Mouse (Mus musculus) lung, embryonic 16.5 days (tissue): ENCODE data around the gene Dnajc16. TPM values are rescaled to one million over a fixed set of nuclear protein-coding genes. Genes with fewer than 3 reads are reported as not detected.
A peak's percentile ranks its signal among the peaks of the same experiment; 100 is the strongest.

Experiments used
- ATAC-seq: fragments of 200-750 bp; cut with Nextera tagmentation; 2 replicates; pipeline ENCODE4 v1.8.0; 2017; ENCODE audit warnings: low read depth, mild to moderate bottlenecking, moderate library complexity
- H3K27ac ChIP-seq: fragments of 300-500 bp; sonication (generic); 2 replicates; pipeline ENCODE4 v1.5.1; 2014; ENCODE audit warnings: mild to moderate bottlenecking, control low read depth, low read length
- H3K27me3 ChIP-seq: fragments of 300-500 bp; sonication (generic); 2 replicates; pipeline ENCODE4 v1.6.1; 2014; ENCODE audit warnings: low read depth, low read length, mixed read lengths; ENCODE audit not compliant: control insufficient read depth, insufficient read depth
- H3K36me3 ChIP-seq: fragments of 300-500 bp; sonication (generic); 2 replicates; pipeline ENCODE4 v1.6.1; 2014; ENCODE audit warnings: low read length; ENCODE audit not compliant: control insufficient read depth, insufficient read depth
- H3K4me1 ChIP-seq: fragments of 300-500 bp; sonication (generic); replicated peaks from 2 replicates; pipeline ENCODE4 v1.6.1; 2014; ENCODE audit warnings: low read length, mixed read lengths; ENCODE audit not compliant: control insufficient read depth, insufficient read depth
- H3K4me2 ChIP-seq: fragments of 300-500 bp; sonication (generic); 2 replicates; pipeline ENCODE4 v1.6.1; 2014; ENCODE audit warnings: low read depth, low read length, control low read depth
- H3K4me3 ChIP-seq: fragments of 300-500 bp; sonication (generic); 2 replicates; pipeline ENCODE4 v1.5.1; 2014; ENCODE audit warnings: mild to moderate bottlenecking, low read length, control low read depth
- H3K9ac ChIP-seq: fragments of 300-500 bp; sonication (generic); 2 replicates; pipeline ENCODE4 v1.6.1; 2014; ENCODE audit warnings: low read length, control low read depth
- H3K9me3 ChIP-seq: fragments of 300-500 bp; sonication (generic); 2 replicates; pipeline ENCODE4 v1.6.1; 2016; ENCODE audit warnings: low read length; ENCODE audit not compliant: control insufficient read depth
- WGBS: fragments of 180-500 bp; shearing (Covaris S2); extraction: QIAGEN DNeasy Blood & Tissue Kit; methylation state at CpG from one replicate; pipeline ENCODE4 v1.1.7; 2014; 5-methylcytosine and 5-hydroxymethylcytosine counted together
- polyA plus RNA-seq: library from polyadenylated mRNA; unstranded; fragments of >200 nt; fragmentation: Nextera tagmentation; extraction: Ambion mirVana; gene quantifications from 2 replicates; pipeline ENCODE4 v1.2.1, GENCODE M21; 2015

Gene Dnajc16
- polyA plus RNA-seq, 1 experiment from 2014 or later: 4.3 TPM

DNA sequence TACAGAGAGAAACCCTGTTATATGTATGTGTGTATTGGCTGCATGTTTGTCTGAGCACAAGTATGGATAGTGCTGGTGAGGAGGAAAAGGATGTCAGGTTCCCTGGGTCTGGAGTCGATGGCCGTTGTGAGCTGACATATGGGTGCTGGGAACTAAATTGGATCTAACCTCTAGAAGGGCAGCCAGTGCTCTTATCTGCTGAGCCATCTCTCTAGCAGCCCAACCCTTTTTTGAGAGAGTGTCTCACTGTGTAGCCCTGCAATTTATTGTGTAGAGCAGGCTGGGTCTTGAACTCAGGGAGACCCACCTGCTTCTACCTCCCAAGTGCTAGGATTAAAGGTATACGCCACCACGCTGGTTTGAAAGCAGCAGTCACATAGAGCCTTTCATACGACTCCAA, 65.5 kb downstream of the Dnajc16 start:
- 62% methylated on average over 5 of the region's 5 CpGs for WGBS
- H3K9ac ChIP-seq: no peak overlapping the region
- no peak for ATAC-seq
- H3K9me3 ChIP-seq: no peaks in the 10 kb centered on the region
- no peak overlapping the region for H3K4me2 ChIP-seq
- peak overlapping the region; percentile 47; the same call in 1 of the 2 replicates for H3K27ac ChIP-seq
- no peaks in the 10 kb centered on the region for H3K27me3 ChIP-seq
- H3K4me3 ChIP-seq: no peak overlapping the region
- H3K4me1 ChIP-seq: peaks cover 25% of the 10 kb centered on the region
- H3K36me3 ChIP-seq: no peaks in the 10 kb centered on the region

- ATAC-seq: no peak
- Histone ChIP-seq H3K9ac (no peak overlapping the region), H3K4me1 (peaks cover 28% of the 10 kb centered on the region), H3K4me3 (no peak overlapping the region), H3K4me2 (no peak overlapping the region), H3K9me3 (no peaks in the 10 kb centered on the region), H3K27ac (no peak overlapping the region), H3K36me3 (0 out of 2 replicates have a peak, but pooled peaks cover 4% of the 10 kb centered on the region), H3K27me3 (no peaks in the 10 kb centered on the region)
- 65% methylated on average over 11 of the region's 11 CpGs for WGBS
Measured at GRCm38 (mm10) chr4:141724594-141724993, 66.1 kb downstream of the Dnajc16 start.

- ATAC-seq: peak; percentile 43; the same call in 1 of the 2 replicates
Measured at GRCm38 (mm10) chr4:141723673-141724068, 67.1 kb downstream of the Dnajc16 start.

DNA sequence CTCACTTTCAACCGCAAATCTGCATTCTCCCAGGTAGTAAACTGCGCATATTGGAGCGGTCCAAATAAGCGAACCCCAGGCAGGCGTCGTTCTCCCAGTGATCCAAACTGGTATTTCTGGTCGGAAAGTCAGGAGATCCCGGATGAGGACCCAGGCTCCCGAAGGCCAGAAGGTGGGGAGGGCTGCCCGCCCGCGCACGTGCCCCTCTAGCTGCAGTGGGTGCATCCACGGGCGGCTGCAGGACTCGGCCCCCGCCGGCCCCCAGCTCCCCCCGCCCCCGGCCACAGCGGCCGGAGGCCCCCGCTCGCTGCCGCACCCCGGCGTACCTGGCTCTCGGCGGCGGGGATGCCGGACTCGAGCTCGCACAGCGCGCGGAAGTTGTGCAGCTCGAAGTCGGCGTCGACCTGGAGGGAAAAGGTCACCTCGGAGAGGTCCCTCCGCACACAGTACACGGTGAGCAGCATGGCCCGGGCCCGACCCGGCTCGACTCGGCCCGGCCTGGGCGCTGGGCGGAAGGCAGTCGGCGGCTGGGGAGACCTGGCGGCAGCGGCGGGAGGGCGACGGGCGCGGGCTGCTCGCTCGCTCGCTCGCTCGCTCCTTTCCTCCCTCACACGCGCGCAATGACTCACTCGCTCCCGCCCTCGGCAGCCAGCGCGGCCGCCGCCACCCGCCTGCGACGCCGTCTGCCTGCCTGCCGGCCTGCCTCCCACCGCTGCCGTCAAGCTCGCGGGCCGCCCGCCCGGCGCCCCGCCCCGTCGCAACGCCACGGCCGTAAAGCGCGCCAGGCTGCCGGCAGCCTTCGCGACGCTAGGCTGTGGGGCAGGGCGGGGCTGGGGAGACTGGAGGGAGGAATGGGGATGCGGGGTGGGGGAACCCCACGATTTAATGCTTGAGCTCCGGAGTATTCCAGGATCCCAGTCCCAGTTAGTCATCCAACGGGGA, 67.7 kb downstream of the Dnajc16 start, which contains the start of gene Ddi2:
Gene Ddi2 (minus strand): TSS at position 689 of the 942 bp plus-strand sequence.
- ATAC-seq: peak; percentile 92
- Histone ChIP-seq H3K27me3 (no peaks in the 10 kb centered on the region), H3K4me1 (peaks cover 28% of the 10 kb centered on the region), H3K9me3 (no peaks in the 10 kb centered on the region), H3K9ac (peak within 1 kb of the TSS; percentile 97), H3K36me3 (peaks cover 4% of the 10 kb centered on the region; the same call in 1 of the 2 replicates), H3K4me3 (peak within 1 kb of the TSS; percentile 98), H3K27ac (peak within 1 kb of the TSS; percentile 96), H3K4me2 (peak within 1 kb of the TSS; percentile 64)
- under 1% methylated on average over 76 of the region's 105 CpGs for WGBS

More at GRCm38 (mm10) chr4:141723673-141724068, 67.1 kb downstream of the Dnajc16 start:
- Histone ChIP-seq H3K4me2 (peak overlapping the region; percentile 64), H3K4me1 (peaks cover 28% of the 10 kb centered on the region), H3K27me3 (no peaks in the 10 kb centered on the region), H3K9me3 (no peaks in the 10 kb centered on the region), H3K36me3 (peaks cover 4% of the 10 kb centered on the region; the same call in 1 of the 2 replicates), H3K9ac (peak overlapping the region; percentile 71), H3K27ac (peak overlapping the region; percentile 96; the same call in 1 of the 2 replicates), H3K4me3 (peak overlapping the region; percentile 98)
- WGBS: 6% methylated on average over 13 of the region's 13 CpGs

- Histone ChIP-seq H3K9me3 (no peaks in the 10 kb centered on the region), H3K4me1 (peaks cover 28% of the 10 kb centered on the region), H3K27me3 (no peaks in the 10 kb centered on the region), H3K4me3 (peak overlapping the region; percentile 98), H3K27ac (peak overlapping the region; percentile 96), H3K4me2 (peak overlapping the region; percentile 64), H3K9ac (peak overlapping the region; percentile 97), H3K36me3 (peaks cover 5% of the 10 kb centered on the region; the same call in 1 of the 2 replicates)
- no peak for ATAC-seq
- 19% methylated on average over 6 of the region's 6 CpGs for WGBS
Measured at GRCm38 (mm10) chr4:141721961-141722360, 68.8 kb downstream of the Dnajc16 start.

GRCm38 (mm10) chr4:141720761-141721523, 69.8 kb downstream of the Dnajc16 start:
- peak overlapping the region; percentile 64 for H3K4me2 ChIP-seq
- no peak for ATAC-seq
- no peaks in the 10 kb centered on the region for H3K27me3 ChIP-seq
- WGBS: 44% methylated on average over 6 of the region's 6 CpGs
- H3K9me3 ChIP-seq: no peaks in the 10 kb centered on the region
- H3K9ac ChIP-seq: no peak overlapping the region
- H3K4me3 ChIP-seq: peak overlapping the region; percentile 98
- peaks cover 7% of the 10 kb centered on the region; the same call in 1 of the 2 replicates for H3K36me3 ChIP-seq
- H3K4me1 ChIP-seq: peaks cover 28% of the 10 kb centered on the region
- H3K27ac ChIP-seq: peak overlapping the region; percentile 96

- peaks cover 22% of the 10 kb centered on the region for H3K4me1 ChIP-seq
- no peak overlapping the region; the same call in 1 of the 2 replicates for H3K27ac ChIP-seq
Measured at GRCm38 (mm10) chr4:141719304-141719703, 71.4 kb downstream of the Dnajc16 start.

GRCm38 (mm10) chr4:141717633-141718032, 73.1 kb downstream of the Dnajc16 start:
- Histone ChIP-seq H3K4me1 (peaks cover 18% of the 10 kb centered on the region), H3K9me3 (no peaks in the 10 kb centered on the region), H3K27ac (no peak overlapping the region), H3K4me3 (no peak overlapping the region), H3K4me2 (no peak overlapping the region), H3K27me3 (no peaks in the 10 kb centered on the region), H3K9ac (no peak overlapping the region), H3K36me3 (peaks cover 14% of the 10 kb centered on the region)
- ATAC-seq: no peak
- 87% methylated on average over 4 of the region's 4 CpGs for WGBS

More at GRCm38 (mm10) chr4:141719304-141719703, 71.4 kb downstream of the Dnajc16 start:
- no peak overlapping the region for H3K4me2 ChIP-seq
- 86% methylated on average over 1 of the region's 1 CpGs for WGBS
- peaks cover 7% of the 10 kb centered on the region; the same call in 1 of the 2 replicates for H3K36me3 ChIP-seq
- H3K27me3 ChIP-seq: no peaks in the 10 kb centered on the region
- no peaks in the 10 kb centered on the region for H3K9me3 ChIP-seq
- ATAC-seq: no peak
- H3K4me3 ChIP-seq: no peak overlapping the region
- no peak overlapping the region for H3K9ac ChIP-seq
